Mouse (Mus musculus) embryonic fibroblast, embryonic 13.5 days (primary cell): Measurements from ENCODE around the gene Gm28048.

Experiments used
- CTCF ChIP-seq: IDR thresholded peaks from 2 replicates; pipeline ENCODE4 v1.5.1; 2011; ENCODE audit warnings: mild to moderate bottlenecking, control low read depth, low read length, moderate library complexity, borderline replicate concordance; ENCODE audit not compliant: insufficient read depth
- POLR2A ChIP-seq: IDR thresholded peaks from 2 replicates; pipeline ENCODE4 v1.6.1; 2011; ENCODE audit warnings: low read depth, mild to moderate bottlenecking, control low read depth, low read length, moderate library complexity

GRCm38 (mm10) chr11:22922546-22922945, 59.3 kb downstream of the Gm28048 start:
- TF ChIP-seq POLR2A: no peak
- TF ChIP-seq CTCF: no peak
